Mouse (Mus musculus): ENCODE measurements around the gene Cnot1.

GRCm38 (mm10) chr8:95690929-95691541 lies 116.2 kb downstream of the Cnot1 start:
- no peak for TF ChIP-seq CTCF (IDR thresholded peaks at IDR 0.05; ENCODE audit: extremely low read depth, insufficient read length, insufficient replicate concordance, low read depth, low read length)
- no peak for TF ChIP-seq POLR2A (IDR thresholded peaks at IDR 0.05; ENCODE audit: low read depth, low read length)
